Mouse (Mus musculus) C2C12 (cell line): Measurements from ENCODE around the gene Dvl2.

ENCODE experiments used
- CEBPB ChIP-seq: IDR thresholded peaks from one replicate; pipeline ENCODE4 v1.6.1; 2011; ENCODE audit warnings: low read depth, mild to moderate bottlenecking, control low read depth, moderate library complexity
- CTCF ChIP-seq: IDR thresholded peaks from one replicate; pipeline ENCODE4 v1.5.1; 2011; ENCODE audit not compliant: control insufficient read depth, insufficient read depth, insufficient read length
- FOSL1 ChIP-seq: IDR thresholded peaks from one replicate; pipeline ENCODE4 v1.8.0; 2011; ENCODE audit warnings: mild to moderate bottlenecking, low read length; ENCODE audit not compliant: poor library complexity, insufficient read depth, severe bottlenecking
- MAX ChIP-seq: IDR thresholded peaks from one replicate; pipeline ENCODE4 v1.6.1; 2011; ENCODE audit warnings: mild to moderate bottlenecking, control low read depth
- MYOD1 ChIP-seq: IDR thresholded peaks from one replicate; pipeline ENCODE4 v1.6.1; 2011; ENCODE audit warnings: low read depth; ENCODE audit not compliant: control insufficient read depth, insufficient read length
- MYOG ChIP-seq: IDR thresholded peaks from one replicate; pipeline ENCODE4 v1.6.1; 2011; ENCODE audit not compliant: control insufficient read depth, insufficient read length; ENCODE audit errors: extremely low read depth
- USF1 ChIP-seq: IDR thresholded peaks from one replicate; pipeline ENCODE4 v1.6.1; 2011; ENCODE audit warnings: low read depth, mild to moderate bottlenecking, control low read depth, moderate library complexity

- TF ChIP-seq CTCF (no peak), MAX (no peak), MYOD1 (no peak), MYOG (no peak), USF1 (no peak), CEBPB (no peak), FOSL1 (no peak)
These were observed 30.2 kb upstream of the Dvl2 start for GRCm38 (mm10) chr11:69970222-69970621.
